Mouse (Mus musculus): Measurements from ENCODE around the gene Wnt3. TPM values are rescaled to one million over a fixed set of nuclear protein-coding genes. Genes with fewer than 3 reads are reported as not detected.

Wnt3 gene
- polyA plus RNA-seq, 1 experiment from 2014 or later: 14.2 TPM

DNA sequence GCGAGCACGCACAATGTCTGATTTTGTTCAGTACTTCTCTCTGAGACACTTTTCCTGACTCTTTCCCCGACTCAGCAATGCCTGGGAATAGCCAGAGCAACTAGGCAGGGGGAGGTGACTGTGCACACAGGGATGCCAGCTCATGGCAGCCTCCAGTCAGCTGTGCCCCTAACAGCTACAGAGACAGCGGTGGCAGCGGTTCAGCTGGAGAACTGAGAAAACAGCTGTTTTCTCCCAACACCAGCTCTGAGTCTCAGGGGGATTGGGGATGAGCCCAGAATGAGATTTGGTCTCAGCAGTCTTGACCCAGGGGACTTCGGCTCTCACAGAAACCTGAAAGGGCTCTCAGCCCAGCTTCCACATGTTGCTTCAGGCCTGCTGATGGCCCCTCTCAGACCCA, 9.3 kb upstream of the Wnt3 start:
- WGBS: 34% methylated on average over 6 of the region's 6 CpGs
- peak overlapping the region; percentile 67 for H3K27ac ChIP-seq (ENCODE audit: low read depth, low read length)
- H3K36me3 ChIP-seq (ENCODE audit: control insufficient read depth, insufficient read depth, low read length): no peaks in the 10 kb centered on the region
- no peak overlapping the region for H3K4me2 ChIP-seq
- no peaks in the 10 kb centered on the region; the same call in 1 of the 2 replicates for H3K27me3 ChIP-seq (ENCODE audit: control insufficient read depth, insufficient read depth, low read length)
- no peaks in the 10 kb centered on the region for H3K9me3 ChIP-seq (ENCODE audit: control insufficient read depth, low read length)
- peaks cover 14% of the 10 kb centered on the region for H3K4me1 ChIP-seq (ENCODE audit: control insufficient read depth, insufficient read depth, low read length)
- no peak for ATAC-seq (ENCODE audit: low FRiP score)
- H3K9ac ChIP-seq (ENCODE audit: low read length): peak overlapping the region; percentile 20; the same call in 1 of the 2 replicates
- DNase-seq (ENCODE audit: low spot score, missing footprints): peak; percentile 89
- H3K4me3 ChIP-seq (ENCODE audit: low read depth, low read length): no peak overlapping the region

DNA sequence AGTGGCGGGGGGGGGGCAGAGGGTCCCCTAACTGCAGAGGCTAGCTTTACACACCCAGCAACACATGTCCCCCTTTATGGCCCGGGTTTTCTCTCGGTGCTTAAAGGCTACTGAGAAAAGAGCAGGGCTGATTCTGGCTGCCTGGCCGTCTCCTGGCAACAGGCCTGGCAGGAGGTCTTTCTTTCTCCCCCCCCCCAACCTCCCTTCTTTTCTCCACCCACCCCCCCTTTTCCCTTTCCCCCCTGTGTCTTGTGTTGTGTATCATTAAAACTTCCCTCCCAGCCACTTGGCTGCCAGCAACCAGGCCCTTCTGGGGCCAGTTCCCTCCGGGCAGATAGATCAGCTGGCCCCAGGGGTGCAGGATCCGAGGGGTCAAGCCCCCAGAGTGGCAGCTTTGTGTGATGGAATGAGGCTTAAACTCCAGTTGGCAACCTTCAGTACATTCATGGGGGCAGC, 8.4 kb upstream of the Wnt3 start:
- peak overlapping the region; percentile 40 for H3K9ac ChIP-seq (ENCODE audit: low read length)
- no peaks in the 10 kb centered on the region for H3K36me3 ChIP-seq (ENCODE audit: control insufficient read depth, insufficient read depth, low read length)
- peak; percentile 91 for DNase-seq (ENCODE audit: low spot score, missing footprints)
- peak overlapping the region; percentile 67 for H3K27ac ChIP-seq (ENCODE audit: low read depth, low read length)
- peaks cover 7% of the 10 kb centered on the region for H3K27me3 ChIP-seq (ENCODE audit: control insufficient read depth, insufficient read depth, low read length)
- H3K4me1 ChIP-seq (ENCODE audit: control insufficient read depth, insufficient read depth, low read length): peaks cover 15% of the 10 kb centered on the region
- WGBS: under 1% methylated on average over 6 of the region's 6 CpGs
- H3K4me2 ChIP-seq: no peak overlapping the region
- ATAC-seq (ENCODE audit: low FRiP score): peak; percentile 85
- no peak overlapping the region for H3K4me3 ChIP-seq (ENCODE audit: low read depth, low read length)
- H3K9me3 ChIP-seq (ENCODE audit: control insufficient read depth, low read length): no peaks in the 10 kb centered on the region

DNA sequence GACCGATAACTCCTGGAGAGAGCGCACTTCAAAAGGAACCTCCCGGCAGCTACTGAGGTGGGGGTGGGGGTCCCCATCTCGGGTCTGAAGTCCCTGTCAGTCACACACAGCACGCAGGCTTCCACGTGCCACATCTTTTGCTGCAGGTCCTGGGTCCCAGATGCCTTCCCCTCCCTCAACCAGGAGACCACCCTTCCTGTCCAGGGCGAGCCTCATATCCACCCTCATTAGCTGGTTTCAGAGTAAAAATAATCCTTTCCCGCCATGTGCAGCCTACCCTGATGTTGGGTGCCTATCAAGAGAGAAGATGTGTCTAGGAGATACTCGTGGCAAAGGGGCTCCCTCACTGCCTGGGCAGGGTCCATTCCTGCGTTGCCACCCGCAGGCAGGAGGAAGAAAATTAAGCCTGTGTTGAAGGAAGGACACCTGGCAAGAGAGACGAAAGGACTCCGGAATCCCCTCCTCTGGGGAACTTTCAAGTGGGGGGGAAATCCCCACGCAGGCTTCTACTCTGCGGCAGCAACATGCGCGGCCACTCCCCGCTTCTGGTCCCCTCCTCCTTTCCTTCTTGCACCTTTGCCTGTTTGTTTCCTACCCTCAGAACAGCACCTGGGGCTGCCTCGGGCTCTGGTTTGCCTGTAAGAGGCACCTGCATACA, 2.7 kb upstream of the Wnt3 start:
- ATAC-seq (ENCODE audit: low FRiP score): no peak
- WGBS: 1% methylated on average over 19 of the region's 19 CpGs
- H3K9ac ChIP-seq (ENCODE audit: low read length): 0 out of 2 replicates have a peak overlapping the region, but pooled peaks have one; percentile 25
- H3K27me3 ChIP-seq (ENCODE audit: control insufficient read depth, insufficient read depth, low read length): peaks cover 57% of the 10 kb centered on the region
- peak; percentile 91 for DNase-seq (ENCODE audit: low spot score, missing footprints)
- peaks cover 30% of the 10 kb centered on the region for H3K4me1 ChIP-seq (ENCODE audit: control insufficient read depth, insufficient read depth, low read length)
- no peaks in the 10 kb centered on the region for H3K9me3 ChIP-seq (ENCODE audit: control insufficient read depth, low read length)
- H3K4me3 ChIP-seq (ENCODE audit: low read depth, low read length): no peak overlapping the region
- no peak overlapping the region for H3K27ac ChIP-seq (ENCODE audit: low read depth, low read length)
- H3K36me3 ChIP-seq (ENCODE audit: control insufficient read depth, insufficient read depth, low read length): no peaks in the 10 kb centered on the region
- peak overlapping the region; percentile 66 for H3K4me2 ChIP-seq

DNA sequence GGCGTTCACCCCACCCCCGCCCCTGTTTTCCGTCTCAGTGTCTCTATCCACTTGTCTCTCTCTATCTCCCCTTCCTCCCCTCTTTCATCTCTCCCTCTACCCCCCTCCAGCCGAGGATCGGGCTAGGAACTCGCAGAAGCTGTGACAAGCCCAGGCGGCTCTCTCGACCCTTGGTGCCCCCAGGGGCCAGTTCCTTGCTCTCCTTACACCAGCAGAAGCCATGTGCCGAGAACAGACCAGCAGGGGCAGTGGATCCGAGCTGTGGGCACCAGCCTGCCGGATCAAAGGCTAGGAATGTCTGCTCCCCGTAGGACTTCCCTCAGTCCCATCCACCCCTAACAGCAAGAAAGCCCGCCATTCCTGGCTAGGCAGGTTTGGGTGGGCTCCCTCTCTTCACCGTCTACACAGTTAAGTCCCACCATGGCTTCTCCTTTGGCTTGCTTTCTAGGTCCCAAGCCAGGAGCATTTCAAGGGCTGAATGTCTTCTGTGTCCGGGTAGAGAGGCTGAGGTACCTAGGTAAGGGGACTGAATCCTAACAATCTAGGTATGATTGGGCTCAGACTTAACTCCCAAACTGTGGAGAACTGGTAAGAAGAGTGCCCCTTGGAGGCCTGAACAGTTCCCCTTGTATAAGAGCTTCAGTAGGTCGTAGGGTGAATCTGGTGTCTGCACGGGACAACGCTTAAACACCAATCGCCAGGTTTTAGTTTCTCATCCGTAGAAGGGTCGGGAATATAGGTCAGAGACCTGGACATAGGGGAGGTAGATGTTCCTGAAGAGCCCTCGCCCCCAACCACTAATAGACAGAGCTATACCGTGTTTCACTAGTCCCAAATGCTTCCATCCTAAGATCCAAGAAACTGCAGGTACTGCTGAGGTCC, 1.2 kb upstream of the Wnt3 start:
- peak overlapping the region; percentile 54 for H3K4me3 ChIP-seq (ENCODE audit: low read depth, low read length)
- WGBS: 2% methylated on average over 23 of the region's 23 CpGs
- peak overlapping the region; percentile 66 for H3K4me2 ChIP-seq
- peaks cover 37% of the 10 kb centered on the region for H3K4me1 ChIP-seq (ENCODE audit: control insufficient read depth, insufficient read depth, low read length)
- DNase-seq (ENCODE audit: low spot score, missing footprints) (peak; percentile 96), ATAC-seq (ENCODE audit: low FRiP score) (no peak)
- no peak overlapping the region; the same call in 1 of the 2 replicates for H3K27ac ChIP-seq (ENCODE audit: low read depth, low read length)
- peaks cover 62% of the 10 kb centered on the region for H3K27me3 ChIP-seq (ENCODE audit: control insufficient read depth, insufficient read depth, low read length)
- no peaks in the 10 kb centered on the region for H3K36me3 ChIP-seq (ENCODE audit: control insufficient read depth, insufficient read depth, low read length)
- H3K9me3 ChIP-seq (ENCODE audit: control insufficient read depth, low read length): no peaks in the 10 kb centered on the region
- H3K9ac ChIP-seq (ENCODE audit: low read length): peak overlapping the region; percentile 70

DNA sequence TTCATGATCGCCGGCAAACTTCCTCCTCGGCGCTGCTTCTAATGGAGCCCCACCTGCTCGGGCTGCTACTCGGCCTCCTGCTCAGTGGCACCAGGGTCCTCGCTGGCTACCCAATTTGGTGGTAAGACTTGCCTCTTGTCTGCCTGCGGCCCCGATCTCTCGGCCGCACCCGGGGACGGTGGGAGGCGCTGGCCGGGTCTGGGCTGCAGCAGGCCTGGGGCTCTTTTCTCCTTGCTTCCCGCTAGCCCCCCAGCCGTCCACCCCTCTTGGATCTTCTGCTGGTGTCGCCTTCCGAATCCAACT, 229 bp downstream of the Wnt3 start:
- H3K36me3 ChIP-seq (ENCODE audit: control insufficient read depth, insufficient read depth, low read length): no peaks in the 10 kb centered on the region
- H3K4me3 ChIP-seq (ENCODE audit: low read depth, low read length): peak overlapping the region; percentile 54
- H3K4me1 ChIP-seq (ENCODE audit: control insufficient read depth, insufficient read depth, low read length): peaks cover 37% of the 10 kb centered on the region
- H3K9ac ChIP-seq (ENCODE audit: low read length): peak overlapping the region; percentile 70
- no peaks in the 10 kb centered on the region for H3K9me3 ChIP-seq (ENCODE audit: control insufficient read depth, low read length)
- peak overlapping the region; percentile 66 for H3K4me2 ChIP-seq
- ATAC-seq (ENCODE audit: low FRiP score) (peak; percentile 38; the same call in 1 of the 2 replicates), DNase-seq (ENCODE audit: low spot score, missing footprints) (peak; percentile 96)
- peak overlapping the region; percentile 25; the same call in 1 of the 2 replicates for H3K27ac ChIP-seq (ENCODE audit: low read depth, low read length)
- H3K27me3 ChIP-seq (ENCODE audit: control insufficient read depth, insufficient read depth, low read length): peaks cover 62% of the 10 kb centered on the region
- WGBS: under 1% methylated on average over 19 of the region's 19 CpGs

DNA sequence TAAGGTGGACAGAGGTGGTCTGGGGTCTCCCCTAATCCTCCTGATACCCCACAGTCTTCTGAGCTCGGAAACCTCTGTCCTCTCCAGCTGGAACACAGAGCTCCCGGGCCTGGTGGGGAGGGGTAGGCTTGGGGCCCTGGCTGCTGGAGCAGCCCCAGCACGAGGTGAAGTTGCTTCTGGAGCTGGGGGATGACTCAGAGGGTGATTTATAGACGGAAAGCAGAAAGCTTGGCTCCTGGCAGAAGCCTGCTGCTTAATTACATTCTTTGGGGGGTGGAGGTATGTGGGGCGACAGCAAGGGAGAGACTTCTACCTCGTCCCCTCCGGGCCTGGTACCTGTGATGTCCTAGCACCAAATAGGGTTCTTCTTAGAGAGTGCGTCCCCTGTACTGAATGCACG, 6.2 kb downstream of the Wnt3 start:
- Histone ChIP-seq H3K36me3 (ENCODE audit: control insufficient read depth, insufficient read depth, low read length) (no peaks in the 10 kb centered on the region), H3K4me2 (no peak overlapping the region), H3K27ac (ENCODE audit: low read depth, low read length) (no peak overlapping the region), H3K9ac (ENCODE audit: low read length) (no peak overlapping the region), H3K9me3 (ENCODE audit: control insufficient read depth, low read length) (no peaks in the 10 kb centered on the region), H3K27me3 (ENCODE audit: control insufficient read depth, insufficient read depth, low read length) (peaks cover 16% of the 10 kb centered on the region), H3K4me1 (ENCODE audit: control insufficient read depth, insufficient read depth, low read length) (peaks cover 8% of the 10 kb centered on the region; the same call in 1 of the 2 replicates), H3K4me3 (ENCODE audit: low read depth, low read length) (no peak overlapping the region)
- DNase-seq (ENCODE audit: low spot score, missing footprints) (no peak), ATAC-seq (ENCODE audit: low FRiP score) (no peak)
- 72% methylated on average over 9 of the region's 9 CpGs for WGBS

DNA sequence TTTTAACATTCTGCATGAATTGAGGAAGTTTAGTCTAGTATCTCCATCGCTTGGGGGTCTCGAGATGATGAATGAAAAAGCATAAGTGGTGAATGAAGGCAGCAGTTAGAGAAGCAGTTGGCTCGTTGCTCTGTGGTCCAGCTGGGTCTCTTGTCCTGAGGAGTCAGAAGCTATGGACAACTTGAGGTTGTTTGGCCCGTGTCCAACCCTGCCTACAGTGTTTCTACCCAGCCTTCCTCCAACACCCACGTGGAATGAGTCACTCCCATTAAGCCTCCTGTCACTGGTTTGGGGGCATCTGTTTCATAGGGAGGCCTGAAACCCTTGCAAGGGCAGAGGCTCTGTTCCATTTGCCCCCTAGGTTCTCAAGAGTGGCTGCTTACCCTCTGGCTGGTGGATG, 16.0 kb downstream of the Wnt3 start:
- 80% methylated on average over 5 of the region's 5 CpGs for WGBS
- Histone ChIP-seq H3K9me3 (ENCODE audit: control insufficient read depth, low read length) (no peaks in the 10 kb centered on the region), H3K9ac (ENCODE audit: low read length) (no peak overlapping the region), H3K4me1 (ENCODE audit: control insufficient read depth, insufficient read depth, low read length) (no peaks in the 10 kb centered on the region), H3K36me3 (ENCODE audit: control insufficient read depth, insufficient read depth, low read length) (no peaks in the 10 kb centered on the region), H3K4me3 (ENCODE audit: low read depth, low read length) (no peak overlapping the region), H3K27me3 (ENCODE audit: control insufficient read depth, insufficient read depth, low read length) (peaks cover 5% of the 10 kb centered on the region), H3K27ac (ENCODE audit: low read depth, low read length) (no peak overlapping the region), H3K4me2 (no peak overlapping the region)
- no peak for DNase-seq (ENCODE audit: low spot score, missing footprints)
- no peak for ATAC-seq (ENCODE audit: low FRiP score)

DNA sequence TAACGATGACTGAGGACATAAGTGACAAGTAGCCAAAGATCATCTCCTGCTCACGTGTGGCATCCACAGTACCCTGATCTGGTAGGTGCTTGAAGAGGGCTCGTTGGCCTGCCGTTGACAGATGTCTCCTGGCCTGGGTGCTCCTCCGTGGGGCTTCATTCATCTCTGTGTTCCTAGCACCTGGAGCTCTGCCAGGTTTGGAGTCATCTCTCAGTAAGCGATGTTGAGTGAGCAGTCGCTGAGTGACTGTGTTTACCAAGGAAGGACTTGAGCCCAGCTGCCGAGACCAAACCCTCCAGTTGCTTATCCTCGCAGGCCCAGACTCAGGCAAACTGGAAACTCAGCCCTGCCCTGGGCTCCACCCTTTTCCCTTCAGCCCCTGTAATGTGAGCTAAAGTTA, 27.2 kb downstream of the Wnt3 start:
- no peak overlapping the region for H3K4me2 ChIP-seq
- H3K4me3 ChIP-seq (ENCODE audit: low read depth, low read length): no peak overlapping the region
- no peaks in the 10 kb centered on the region; the same call in 1 of the 2 replicates for H3K36me3 ChIP-seq (ENCODE audit: control insufficient read depth, insufficient read depth, low read length)
- no peak overlapping the region for H3K27ac ChIP-seq (ENCODE audit: low read depth, low read length)
- H3K9ac ChIP-seq (ENCODE audit: low read length): no peak overlapping the region
- peaks cover 5% of the 10 kb centered on the region; the same call in 1 of the 2 replicates for H3K27me3 ChIP-seq (ENCODE audit: control insufficient read depth, insufficient read depth, low read length)
- H3K4me1 ChIP-seq (ENCODE audit: control insufficient read depth, insufficient read depth, low read length): no peaks in the 10 kb centered on the region
- no peak for ATAC-seq (ENCODE audit: low FRiP score)
- no peak for DNase-seq (ENCODE audit: low spot score, missing footprints)
- no peaks in the 10 kb centered on the region for H3K9me3 ChIP-seq (ENCODE audit: control insufficient read depth, low read length)
- WGBS: 89% methylated on average over 9 of the region's 9 CpGs

DNA sequence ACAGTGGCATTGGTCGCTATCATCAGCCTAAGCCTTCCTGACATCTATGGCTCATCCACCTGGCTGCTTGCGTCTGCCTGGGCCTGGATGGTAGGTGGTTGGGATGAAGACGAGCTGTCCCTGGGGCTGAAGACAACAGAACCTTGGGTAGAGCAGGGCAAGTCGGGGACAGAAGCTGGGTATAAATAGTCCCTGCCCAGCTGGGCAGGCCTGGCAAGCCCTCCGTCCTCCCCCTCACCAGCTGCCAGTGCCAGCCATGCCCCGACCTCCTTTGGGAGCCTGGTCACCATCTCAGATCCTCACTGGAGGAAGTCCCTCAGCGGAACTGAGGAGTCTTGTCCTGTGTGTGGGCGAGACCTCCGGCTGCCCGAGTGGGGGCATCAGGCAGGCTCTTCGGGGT, 30.2 kb downstream of the Wnt3 start:
- 89% methylated on average over 11 of the region's 11 CpGs for WGBS
- DNase-seq (ENCODE audit: low spot score, missing footprints) (no peak), ATAC-seq (ENCODE audit: low FRiP score) (no peak)
- Histone ChIP-seq H3K9ac (ENCODE audit: low read length) (no peak overlapping the region), H3K27me3 (ENCODE audit: control insufficient read depth, insufficient read depth, low read length) (peaks cover 14% of the 10 kb centered on the region), H3K4me1 (ENCODE audit: control insufficient read depth, insufficient read depth, low read length) (peaks cover 20% of the 10 kb centered on the region), H3K4me3 (ENCODE audit: low read depth, low read length) (no peak overlapping the region), H3K9me3 (ENCODE audit: control insufficient read depth, low read length) (no peaks in the 10 kb centered on the region), H3K36me3 (ENCODE audit: control insufficient read depth, insufficient read depth, low read length) (no peaks in the 10 kb centered on the region; the same call in 1 of the 2 replicates), H3K4me2 (no peak overlapping the region), H3K27ac (ENCODE audit: low read depth, low read length) (no peak overlapping the region)

All from midbrain, embryonic 11.5 days (tissue).